Mouse (Mus musculus) liver, adult 2 months (tissue): Measurements from ENCODE around the gene Rab15. TPM values are rescaled to one million over a fixed set of nuclear protein-coding genes. Genes with fewer than 3 reads are reported as not detected.

Experiments
- DNase-seq: peaks from one replicate; pipeline ENCODE4 v3.0.0-alpha.2; 2011; ENCODE audit warnings: low read depth, low spot score; ENCODE audit errors: extremely low read depth
- H3K27ac ChIP-seq: fragments of 200-500 bp; replicated peaks from 2 replicates; pipeline ENCODE4 v1.5.1; 2012; ENCODE audit warnings: low read depth, mild to moderate bottlenecking, control low read depth, inconsistent platforms, low read length; ENCODE audit not compliant: insufficient read depth
- H3K27me3 ChIP-seq: fragments of 200-500 bp; 2 replicates; pipeline ENCODE4 v1.6.1; 2012; ENCODE audit warnings: mild to moderate bottlenecking, moderate library complexity, low read length, inconsistent platforms; ENCODE audit not compliant: control insufficient read depth, insufficient read depth
- H3K36me3 ChIP-seq: fragments of 200-500 bp; 2 replicates; pipeline ENCODE4 v1.6.1; 2012; ENCODE audit warnings: low read length, inconsistent platforms; ENCODE audit not compliant: control insufficient read depth, insufficient read depth
- H3K4me1 ChIP-seq: fragments of 200-500 bp; 2 replicates; pipeline ENCODE4 v1.6.1; 2011; ENCODE audit warnings: low read length; ENCODE audit not compliant: control insufficient read depth, insufficient read depth
- H3K4me3 ChIP-seq: fragments of 200-500 bp; 2 replicates; pipeline ENCODE4 v1.5.1; 2011; ENCODE audit warnings: low read depth, mild to moderate bottlenecking, control low read depth, low read length, moderate library complexity; ENCODE audit not compliant: insufficient read depth
- H3K79me2 ChIP-seq: fragments of 200-500 bp; 2 replicates; pipeline ENCODE4 v1.6.1; 2012; ENCODE audit warnings: inconsistent platforms, mild to moderate bottlenecking, low read length, moderate library complexity; ENCODE audit not compliant: control insufficient read depth, insufficient read depth
- H3K9ac ChIP-seq: fragments of 200-500 bp; 2 replicates; pipeline ENCODE4 v1.6.1; 2012; ENCODE audit warnings: low read depth, mild to moderate bottlenecking, control low read depth, inconsistent platforms, low read length
- CTCF ChIP-seq: fragments of 200-500 bp; IDR thresholded peaks from 2 replicates; pipeline ENCODE4 v1.5.1; 2011; ENCODE audit warnings: low read depth, low read length, control low read depth
- POLR2A ChIP-seq: fragments of 200-500 bp; IDR thresholded peaks from 2 replicates; pipeline ENCODE4 v1.6.1; 2011; ENCODE audit warnings: low read length, control low read depth; ENCODE audit not compliant: insufficient read depth; ENCODE audit errors: extremely low read depth
- WGBS: fragments of 180-500 bp; shearing (Covaris S2); methylation state at CpG from one replicate; pipeline ENCODE4 v1.1.7; 2018; 5-methylcytosine and 5-hydroxymethylcytosine counted together
- polyA plus RNA-seq: library from polyadenylated mRNA; depleted of rRNA; stranded (reverse); fragments of >200 nt; gene quantifications from 2 replicates; pipeline ENCODE4 v1.2.3, GENCODE M21; 2012
- total RNA-seq: library from RNA; depleted of rRNA; stranded (reverse); fragments of >200 nt; gene quantifications from 2 replicates; pipeline ENCODE4 v1.2.3, GENCODE M21; 2014

The Rab15 gene
- total and polyA plus RNA-seq, 2 experiments = not detected

GRCm38 (mm10) chr12:76779951-76780350, 42.8 kb downstream of the Rab15 start:
- Histone ChIP-seq H3K27me3 (no peaks in the 10 kb centered on the region), H3K36me3 (peaks cover 6% of the 10 kb centered on the region; the same call in 1 of the 2 replicates), H3K4me1 (peaks cover 10% of the 10 kb centered on the region), H3K4me3 (no peak overlapping the region), H3K79me2 (no peaks in the 10 kb centered on the region), H3K9ac (no peak overlapping the region), H3K27ac (no peak overlapping the region)
- DNase-seq = no peak
- TF ChIP-seq CTCF = no peak
- TF ChIP-seq POLR2A = no peak
- 90% methylated on average over 5 of the region's 5 CpGs for WGBS

- TF ChIP-seq POLR2A (no peak), CTCF (no peak)
- DNase-seq = no peak
- Histone ChIP-seq H3K27ac (no peak overlapping the region), H3K36me3 (peaks cover 6% of the 10 kb centered on the region; the same call in 1 of the 2 replicates), H3K27me3 (no peaks in the 10 kb centered on the region), H3K4me3 (no peak overlapping the region), H3K79me2 (peaks cover 4% of the 10 kb centered on the region; the same call in 1 of the 2 replicates), H3K9ac (no peak overlapping the region), H3K4me1 (peaks cover 3% of the 10 kb centered on the region; the same call in 1 of the 2 replicates)
- WGBS = 92% methylated on average over 10 of the region's 10 CpGs
Measured at GRCm38 (mm10) chr12:76778305-76779083, 44.2 kb downstream of the Rab15 start.

GRCm38 (mm10) chr12:76777845-76778244, 44.9 kb downstream of the Rab15 start:
- Histone ChIP-seq H3K4me1 (peaks cover 5% of the 10 kb centered on the region; the same call in 1 of the 2 replicates), H3K36me3 (peaks cover 6% of the 10 kb centered on the region; the same call in 1 of the 2 replicates), H3K27me3 (no peaks in the 10 kb centered on the region), H3K79me2 (peaks cover 4% of the 10 kb centered on the region; the same call in 1 of the 2 replicates), H3K27ac (no peak overlapping the region), H3K4me3 (no peak overlapping the region), H3K9ac (no peak overlapping the region)
- TF ChIP-seq CTCF = peak; percentile 32; the same call in 1 of the 2 replicates
- TF ChIP-seq POLR2A = no peak
- DNase-seq = no peak

GRCm38 (mm10) chr12:76776898-76777297, 45.8 kb downstream of the Rab15 start:
- 78% methylated on average over 5 of the region's 5 CpGs for WGBS
- Histone ChIP-seq H3K4me3 (no peak overlapping the region), H3K4me1 (peaks cover 9% of the 10 kb centered on the region; the same call in 1 of the 2 replicates), H3K27me3 (no peaks in the 10 kb centered on the region), H3K9ac (no peak overlapping the region), H3K27ac (no peak overlapping the region), H3K36me3 (peaks cover 6% of the 10 kb centered on the region; the same call in 1 of the 2 replicates), H3K79me2 (peaks cover 4% of the 10 kb centered on the region; the same call in 1 of the 2 replicates)
- DNase-seq = no peak
- TF ChIP-seq POLR2A = no peak
- TF ChIP-seq CTCF = no peak

- Histone ChIP-seq H3K79me2 (peaks cover 4% of the 10 kb centered on the region; the same call in 1 of the 2 replicates), H3K27me3 (no peaks in the 10 kb centered on the region), H3K9ac (no peak overlapping the region), H3K4me1 (peaks cover 9% of the 10 kb centered on the region; the same call in 1 of the 2 replicates), H3K4me3 (no peak overlapping the region), H3K27ac (no peak overlapping the region), H3K36me3 (peaks cover 4% of the 10 kb centered on the region; the same call in 1 of the 2 replicates)
- TF ChIP-seq CTCF (no peak), POLR2A (no peak)
- no peak for DNase-seq
- 89% methylated on average over 4 of the region's 4 CpGs for WGBS
Measured at GRCm38 (mm10) chr12:76775132-76775531, 47.6 kb downstream of the Rab15 start.

GRCm38 (mm10) chr12:76774652-76775051, 48.1 kb downstream of the Rab15 start:
- Histone ChIP-seq H3K79me2 (peaks cover 4% of the 10 kb centered on the region; the same call in 1 of the 2 replicates), H3K4me3 (no peak overlapping the region), H3K27me3 (no peaks in the 10 kb centered on the region), H3K27ac (no peak overlapping the region), H3K4me1 (peaks cover 9% of the 10 kb centered on the region; the same call in 1 of the 2 replicates), H3K36me3 (peaks cover 3% of the 10 kb centered on the region; the same call in 1 of the 2 replicates), H3K9ac (no peak overlapping the region)
- 39% methylated on average over 3 of the region's 3 CpGs for WGBS
- TF ChIP-seq CTCF (no peak), POLR2A (no peak)
- no peak for DNase-seq
